Mouse (Mus musculus) CD4-positive, CD25-positive, alpha-beta regulatory T cell, adult 2 months (primary cell): Measurements from ENCODE around the gene Sobp.

Source experiments
- DNase-seq: peaks from one replicate; pipeline ENCODE4 v3.0.0-alpha.2; 2012; ENCODE audit warnings: low read depth, low spot score

Sobp gene

DNA sequence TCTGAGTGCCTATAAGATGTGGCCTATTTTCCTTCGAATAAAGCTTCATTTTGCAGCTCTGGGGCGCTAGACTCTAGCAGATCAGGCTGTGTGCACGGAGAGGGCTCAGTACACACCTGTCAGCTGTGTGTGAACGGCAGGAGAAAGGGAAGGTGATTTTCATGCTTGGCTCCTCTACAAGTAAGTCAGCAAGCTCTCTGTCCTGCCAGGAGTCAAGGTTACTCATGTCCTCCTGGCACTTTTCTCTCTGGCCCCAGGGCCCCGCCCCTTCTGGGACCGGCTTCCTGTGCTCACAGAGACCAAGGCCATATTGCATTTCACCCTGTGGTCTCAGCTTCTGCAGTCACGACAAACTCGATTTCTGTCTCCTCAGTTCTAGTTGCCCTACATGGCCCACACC, 138.8 kb downstream of the Sobp start:
- no peak for DNase-seq

GRCm38 (mm10) chr10:43034811-43035210, 139.5 kb downstream of the Sobp start:
- DNase-seq = no peak

DNA sequence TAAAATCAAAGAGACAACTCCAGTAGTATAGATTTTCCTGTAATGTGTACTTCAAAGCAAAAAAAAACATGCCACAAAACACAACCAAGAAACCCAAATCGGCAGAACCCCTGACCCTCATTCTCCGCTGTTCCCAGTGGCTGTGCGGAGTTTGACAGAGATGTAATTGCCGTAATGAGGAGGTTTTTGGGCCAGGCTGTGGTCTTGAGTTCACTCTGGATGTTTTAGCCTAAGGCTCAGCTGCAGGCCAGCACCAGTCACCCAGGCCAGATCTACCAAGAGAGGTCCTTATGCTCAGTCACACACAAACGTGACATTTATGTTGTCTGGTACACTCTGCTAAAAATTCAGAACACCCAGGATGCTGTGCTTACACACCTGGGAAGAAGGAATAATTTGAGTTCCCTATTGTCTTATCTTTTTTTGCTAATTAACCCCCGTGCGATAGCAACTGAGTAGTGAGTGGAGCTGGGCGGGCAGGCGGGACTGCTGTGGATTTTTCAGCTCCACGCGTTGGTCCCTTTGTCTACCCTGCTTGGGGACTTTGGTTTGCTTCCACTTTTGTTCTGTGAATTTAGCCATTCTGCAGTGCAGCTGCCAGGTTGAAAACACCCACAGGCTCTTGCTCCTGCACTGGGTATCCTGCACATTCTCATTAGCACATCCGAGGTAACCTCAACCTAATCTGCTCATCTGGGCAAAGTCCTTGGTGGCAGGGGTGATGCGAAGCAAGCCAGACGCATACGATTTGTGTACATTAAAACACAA, 140.7 kb downstream of the Sobp start:
- DNase-seq = no peak

DNA sequence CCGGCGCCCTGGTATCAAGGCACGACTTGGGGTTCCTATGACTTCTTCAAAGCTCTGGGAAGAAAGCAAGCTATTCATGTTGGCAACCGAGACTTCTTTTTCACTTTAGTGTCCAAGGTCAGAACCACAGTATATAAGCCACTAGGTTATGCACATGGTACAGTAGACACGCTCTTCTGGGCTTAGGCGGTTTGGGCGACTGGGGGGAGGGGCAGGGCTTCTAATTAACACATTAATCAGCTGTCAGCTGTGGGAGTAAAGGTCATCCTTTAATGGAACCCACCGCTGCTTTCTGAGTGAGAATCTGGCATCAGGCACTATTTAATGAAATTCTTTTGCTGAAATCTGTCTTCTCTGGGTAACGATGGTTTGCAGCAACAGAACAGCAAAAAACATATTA, 147.3 kb downstream of the Sobp start:
- no peak for DNase-seq

- DNase-seq = no peak
Observed at GRCm38 (mm10) chr10:43023454-43024194, 150.7 kb downstream of the Sobp start.

- no peak for DNase-seq
Observed at GRCm38 (mm10) chr10:43022190-43022761, 152.1 kb downstream of the Sobp start.

DNA sequence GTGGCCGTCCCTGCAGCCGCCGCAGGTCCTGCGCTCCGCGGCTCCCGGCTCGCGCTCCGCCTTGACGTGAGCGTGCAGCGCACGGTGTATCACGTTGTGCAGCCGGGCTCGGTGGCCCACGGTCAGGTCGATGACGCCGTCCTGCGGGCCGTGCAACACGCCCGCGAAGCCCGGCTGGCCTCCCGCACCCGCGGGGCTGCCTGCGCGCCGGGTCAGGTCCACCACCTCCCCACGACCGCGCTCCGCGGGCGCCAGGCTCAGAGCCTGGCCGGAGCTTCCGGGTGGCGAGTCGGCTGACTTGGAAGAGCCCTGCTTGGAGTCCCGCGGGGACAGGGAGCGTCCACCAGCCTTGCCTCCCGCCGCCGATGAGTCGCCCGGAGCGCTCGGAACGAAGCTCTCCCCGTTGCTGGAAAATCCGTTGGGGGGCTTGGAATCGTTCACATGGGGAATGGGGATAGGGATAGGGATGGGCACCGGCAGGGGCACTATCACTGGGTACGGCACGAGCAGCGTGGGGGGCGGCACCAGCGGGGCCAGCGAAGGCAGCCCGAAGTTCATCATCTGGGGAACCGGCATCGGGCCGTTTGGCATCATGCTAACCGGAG, 152.7 kb downstream of the Sobp start:
- DNase-seq = no peak

DNA sequence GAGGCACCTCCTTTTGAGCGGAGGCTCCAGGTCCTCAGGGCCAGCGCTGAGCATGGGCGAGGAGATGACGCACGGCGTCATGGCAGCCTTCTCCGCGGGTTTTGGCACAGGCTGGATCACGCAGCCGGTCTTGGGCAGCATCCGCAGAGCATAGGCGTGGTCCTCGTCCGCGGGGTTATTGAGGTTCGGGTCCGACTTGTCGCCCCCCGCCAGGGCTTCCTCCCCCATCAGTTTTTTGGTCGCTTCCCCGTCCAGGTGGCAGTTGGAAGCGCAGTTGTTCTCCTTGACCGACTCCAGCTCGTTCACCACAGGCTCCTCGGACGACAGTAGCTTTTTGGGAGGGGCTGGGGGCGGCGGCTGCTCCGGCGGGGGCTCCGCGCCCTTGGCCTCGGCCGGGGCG, 153.3 kb downstream of the Sobp start:
- no peak for DNase-seq

DNA sequence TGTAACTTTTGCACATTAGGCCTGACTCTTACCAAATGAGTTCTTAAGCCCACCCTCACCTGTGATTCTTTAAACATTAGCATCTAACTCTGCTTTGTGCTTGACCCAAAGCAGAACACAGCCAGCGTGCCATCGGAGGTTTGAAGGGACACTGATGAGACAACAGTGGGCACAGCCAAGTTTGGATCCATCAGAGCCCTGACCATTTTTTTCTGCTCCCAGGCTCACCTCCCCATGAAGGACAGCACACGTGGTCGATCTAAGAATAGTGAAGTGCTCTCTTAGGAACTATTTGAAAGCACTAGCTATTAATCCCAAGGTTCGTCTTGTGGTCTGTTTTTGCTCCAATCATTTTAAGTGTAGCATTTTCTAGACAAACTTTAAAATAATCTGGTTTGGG, 159.5 kb downstream of the Sobp start:
- no peak for DNase-seq

DNA sequence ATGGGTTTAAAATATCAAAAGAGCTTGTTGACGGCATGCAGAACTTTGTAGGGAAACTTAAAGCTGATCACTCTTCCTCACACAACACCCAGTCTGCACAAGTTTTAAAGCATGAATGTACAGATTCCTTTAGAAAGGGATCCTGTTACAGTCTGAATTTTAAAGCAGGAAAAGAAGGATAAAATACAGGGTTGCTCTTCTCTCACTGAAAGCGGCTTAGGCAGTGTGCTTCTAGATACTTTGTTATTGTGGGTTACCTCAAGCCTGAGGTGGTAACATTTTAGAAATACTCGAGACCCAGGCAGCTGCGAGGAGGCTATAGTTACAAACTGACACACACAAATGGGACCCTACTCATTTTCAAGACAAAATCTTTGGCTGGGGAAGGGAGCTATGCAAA, 160.0 kb downstream of the Sobp start:
- DNase-seq = no peak

- DNase-seq = no peak
Observed at GRCm38 (mm10) chr10:43008116-43008515, 166.2 kb downstream of the Sobp start.

DNA sequence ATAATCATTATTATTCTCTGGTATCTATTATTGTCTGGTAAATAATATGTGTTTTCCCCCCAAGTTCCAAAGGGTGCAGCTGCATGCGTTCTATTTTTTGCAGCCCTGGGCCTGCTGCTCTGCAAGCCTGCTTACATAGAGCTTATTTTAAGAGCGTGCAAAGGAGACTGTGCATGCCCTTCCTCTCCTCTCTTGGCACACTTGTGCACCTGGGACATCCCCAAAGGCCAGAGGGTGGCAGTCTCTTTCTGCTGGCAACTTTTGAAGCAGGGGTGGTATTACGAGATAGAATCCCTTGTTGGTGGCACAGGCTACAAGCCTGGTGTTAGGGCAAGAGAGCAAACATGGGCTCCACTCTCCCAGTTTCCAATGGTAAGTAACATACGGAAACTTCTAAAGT, 167.8 kb downstream of the Sobp start:
- no peak for DNase-seq

DNA sequence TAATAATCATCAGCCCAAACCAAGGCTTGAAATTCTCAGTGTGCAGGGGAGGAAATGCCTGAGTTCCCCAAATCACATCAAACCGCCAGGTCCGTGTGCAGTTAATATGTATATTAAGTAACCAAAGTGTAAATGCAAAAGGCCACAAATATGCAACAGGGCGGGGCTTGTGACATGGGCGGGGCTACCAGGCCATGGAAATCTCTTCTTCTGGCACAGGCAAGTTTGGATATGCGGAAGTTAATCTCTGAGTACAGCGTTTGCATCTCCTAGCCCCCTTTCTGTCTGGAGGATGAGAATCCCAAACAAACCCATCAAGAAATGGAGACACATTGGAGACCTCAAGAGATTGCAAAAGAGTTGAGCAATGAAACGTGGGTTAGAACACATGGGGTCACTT, 168.7 kb downstream of the Sobp start:
- DNase-seq = no peak

DNA sequence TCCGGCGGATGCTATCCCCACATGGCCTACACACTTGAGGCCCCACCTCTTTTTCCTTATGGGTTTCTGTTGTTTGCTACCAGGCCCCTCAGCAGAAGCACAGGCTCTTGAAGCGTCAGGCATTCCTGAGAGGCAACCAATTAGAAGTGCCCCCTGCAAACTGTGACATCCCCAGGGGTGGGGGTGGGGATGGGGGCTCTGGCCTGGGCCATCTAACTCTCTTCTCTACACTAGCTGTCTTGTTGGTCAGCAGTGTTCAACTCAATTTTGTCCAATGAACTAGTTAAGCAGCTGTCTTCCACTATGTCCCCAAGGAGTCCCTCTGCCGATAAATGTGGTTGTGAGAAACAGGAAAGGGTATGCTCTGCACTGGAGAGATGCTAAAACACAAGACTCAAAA, 169.3 kb downstream of the Sobp start:
- no peak for DNase-seq

DNA sequence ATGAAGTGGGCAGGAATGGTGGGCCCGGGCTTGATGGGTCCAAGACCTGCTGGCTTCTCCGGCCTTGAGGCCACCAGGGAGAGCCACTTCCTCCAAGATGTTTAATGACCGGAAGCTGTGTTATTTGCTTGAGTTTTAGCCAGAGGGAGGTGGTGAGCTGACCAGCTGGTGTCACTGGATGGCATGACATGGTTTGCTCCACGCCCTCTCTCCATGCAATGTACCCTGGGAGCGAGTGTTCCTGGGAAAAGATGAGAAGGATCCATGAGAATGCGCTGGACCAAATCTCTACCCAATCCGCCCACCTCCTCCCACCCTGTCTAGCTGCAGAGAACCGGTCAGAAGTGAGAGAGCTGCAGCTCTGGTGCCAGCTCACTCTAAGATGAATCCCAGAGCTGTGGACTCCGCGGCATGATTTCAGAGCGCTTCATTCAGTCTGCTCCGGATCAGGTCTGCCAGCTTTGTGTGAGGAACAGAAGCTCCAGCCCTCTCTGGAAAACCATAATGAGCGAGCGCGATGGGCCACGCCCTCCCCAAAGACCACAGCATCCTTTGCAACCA, 170.1 kb downstream of the Sobp start:
- no peak for DNase-seq

GRCm38 (mm10) chr10:43003466-43003757, 170.9 kb downstream of the Sobp start:
- DNase-seq = no peak

DNA sequence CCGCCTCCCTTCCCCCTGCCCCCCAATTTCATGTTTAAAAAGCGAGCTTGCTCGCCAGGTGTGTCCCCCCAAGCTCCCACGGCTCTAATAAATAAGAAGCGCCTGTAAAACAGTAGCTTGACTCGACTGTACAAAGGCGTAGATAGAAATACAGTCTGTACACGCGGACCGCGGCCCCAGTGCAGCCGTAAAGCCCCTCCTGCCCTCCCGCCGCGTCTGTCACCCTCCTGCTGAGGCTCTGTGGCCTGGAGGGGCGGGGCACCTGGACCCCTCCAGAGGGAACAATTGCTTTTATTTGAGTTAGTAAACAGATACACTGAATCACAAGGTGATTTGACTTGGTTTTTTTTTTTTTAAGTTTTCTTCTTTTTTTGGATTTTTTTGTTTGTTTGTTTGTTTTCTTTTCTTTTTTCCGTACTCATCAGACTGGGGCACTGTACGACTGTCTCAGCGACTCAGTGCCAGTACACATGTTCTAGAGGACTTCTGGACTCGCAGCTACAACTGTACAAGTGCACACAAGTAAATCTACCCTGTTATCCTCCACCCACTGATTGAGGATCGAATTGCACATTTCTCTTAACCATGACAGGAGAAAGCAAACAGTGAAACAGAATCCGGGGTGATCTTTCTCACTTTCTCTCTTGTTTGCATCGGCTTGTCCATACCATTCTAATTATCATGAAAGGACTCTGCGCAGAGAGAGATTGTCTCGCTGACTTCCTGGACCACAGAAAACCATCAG, 171.4 kb downstream of the Sobp start:
- DNase-seq = no peak

DNA sequence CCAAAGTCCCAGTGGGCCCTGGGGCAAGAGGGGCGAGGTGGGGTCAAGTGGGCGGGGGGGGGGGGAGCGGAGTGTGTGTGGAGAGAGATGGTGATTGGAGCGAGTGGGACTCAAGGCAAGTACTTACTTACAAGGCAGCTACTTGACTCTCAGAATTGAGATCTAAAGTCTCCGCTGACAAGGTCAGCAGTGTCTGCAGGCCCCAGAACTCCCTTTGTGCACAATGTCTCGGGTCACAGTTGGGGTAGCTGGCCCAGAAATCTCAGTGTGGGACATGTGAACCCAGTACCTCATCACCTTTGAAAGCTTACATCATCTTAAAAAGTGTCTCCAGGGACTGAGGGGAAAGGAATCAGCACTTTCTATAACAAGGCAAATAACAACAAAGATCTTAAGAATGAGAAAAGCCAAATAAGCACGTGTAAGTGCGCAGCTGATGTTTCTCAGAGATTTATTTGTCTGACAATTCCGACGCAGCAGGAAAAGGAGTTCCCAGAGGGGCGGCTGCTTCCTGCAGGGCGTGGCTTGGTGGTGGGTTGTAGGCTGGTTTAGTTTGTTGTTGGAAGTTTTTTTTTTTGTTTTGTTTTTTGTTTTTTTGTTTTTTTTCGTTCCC, 172.2 kb downstream of the Sobp start:
- peak; percentile 42 for DNase-seq

- DNase-seq = no peak
Observed at GRCm38 (mm10) chr10:43001433-43001832, 172.9 kb downstream of the Sobp start.

GRCm38 (mm10) chr10:42999324-42999723, 175.0 kb downstream of the Sobp start:
- DNase-seq = no peak

- DNase-seq = peak; percentile 49
Observed at GRCm38 (mm10) chr10:42997278-42997677, 177.1 kb downstream of the Sobp start.
